Mouse (Mus musculus) G1E (cell line): ENCODE measurements around the gene Zbtb8a. TPM values are rescaled to one million over a fixed set of nuclear protein-coding genes. Genes with fewer than 3 reads are reported as not detected.

ENCODE experiments used
- ATAC-seq: 2 replicates; pipeline ENCODE4 v1.8.0; 2016; ENCODE audit warnings: mild to moderate bottlenecking; ENCODE audit not compliant: insufficient number of reproducible peaks, poor library complexity, low FRiP score, severe bottlenecking; ENCODE audit errors: extremely low read depth
- DNase-seq: peaks from one replicate; pipeline ENCODE4 v3.0.0; 2012; ENCODE audit warnings: low spot score
- H3K27me3 ChIP-seq: 2 replicates; pipeline ENCODE4 v1.6.1; 2012; ENCODE audit warnings: mild to moderate bottlenecking, low read length, inconsistent platforms; ENCODE audit not compliant: insufficient read depth
- H3K36me3 ChIP-seq: replicated peaks from 2 replicates; pipeline ENCODE3; 2012; ENCODE audit warnings: mild to moderate bottlenecking, inconsistent platforms
- H3K4me1 ChIP-seq: 2 replicates; pipeline ENCODE4 v1.6.1; 2012; ENCODE audit warnings: low read depth, low read length, inconsistent platforms, mixed read lengths; ENCODE audit not compliant: insufficient read depth
- H3K4me3 ChIP-seq: 2 replicates; pipeline ENCODE4 v1.5.1; 2012; ENCODE audit warnings: low read depth, mild to moderate bottlenecking, inconsistent platforms, low read length, moderate library complexity, mixed read lengths
- H3K9me3 ChIP-seq: replicated peaks from 2 replicates; pipeline ENCODE4 v1.6.1; 2012; ENCODE audit warnings: inconsistent platforms
- CTCF ChIP-seq: IDR thresholded peaks from 2 replicates; pipeline ENCODE4 v1.5.1; 2012; ENCODE audit warnings: low read depth, low read length, inconsistent platforms, mixed read lengths
- GATA1 ChIP-seq: IDR thresholded peaks from 2 replicates; pipeline ENCODE4 v1.6.1; 2012; ENCODE audit warnings: borderline replicate concordance, low read length, inconsistent platforms, mixed read lengths
- GATA2 ChIP-seq: IDR thresholded peaks from 2 replicates; pipeline ENCODE4 v1.6.1; 2012; ENCODE audit warnings: low read depth, low read length, inconsistent platforms, borderline replicate concordance
- POLR2AphosphoS5 ChIP-seq: IDR thresholded peaks from 2 replicates; pipeline ENCODE4 v1.6.1; 2012; ENCODE audit warnings: low read depth, low read length, inconsistent platforms; ENCODE audit not compliant: insufficient replicate concordance
- TAL1 ChIP-seq: conservative IDR thresholded peaks from 2 replicates; pipeline ENCODE4 v1.6.1; 2012; ENCODE audit warnings: low read depth, low read length, inconsistent platforms, mixed read lengths
- polyA plus RNA-seq: library from polyadenylated mRNA; stranded (reverse); fragments of >175 nt; gene quantifications from 2 replicates; pipeline ENCODE4 v1.2.3, GENCODE M21; 2012
- total RNA-seq, 2 experiments: library from RNA; stranded (forward) in 1 of 2; stranded (reverse) in 1 of 2; fragments of 200-1000 nt in 1 of 2; fragments of >200 nt in 1 of 2; fragmentation: Nextera tagmentation in 1 of 2; gene quantifications; 2 replicates each; pipeline ENCODE4 v1.2.3; 2014 to 2017

The Zbtb8a gene
- total and polyA plus RNA-seq, 3 experiments = 0.14 to 0.87 TPM; not detected in 1

DNA sequence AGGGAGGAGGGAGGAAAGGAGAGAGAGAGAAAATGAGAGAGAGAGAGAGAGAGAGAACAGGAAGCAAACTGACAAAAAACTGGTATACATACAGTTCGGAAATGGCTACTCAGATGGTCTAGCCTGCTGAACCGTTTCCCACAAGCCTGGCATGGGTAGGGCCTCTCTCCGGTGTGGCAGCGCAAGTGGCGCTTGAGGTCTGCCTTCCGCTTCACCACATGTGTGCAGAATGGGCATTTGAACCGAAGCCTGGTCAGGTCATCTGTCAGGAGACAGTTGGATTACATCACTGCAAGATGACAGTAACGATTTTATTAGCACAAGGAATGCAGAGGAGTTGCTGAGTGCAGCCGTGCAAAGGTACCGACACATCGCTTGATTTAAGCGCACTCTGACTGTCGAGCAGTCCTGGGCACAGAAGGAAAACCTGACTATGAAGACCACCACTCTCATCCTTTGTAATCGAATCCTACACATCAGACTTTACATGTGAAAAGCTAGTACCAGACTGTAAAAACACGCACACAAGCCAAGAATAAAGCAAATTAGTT, 20.2 kb downstream of the Zbtb8a start:
- ATAC-seq (no peak), DNase-seq (no peak)
- H3K9me3 ChIP-seq = no peaks in the 10 kb centered on the region

DNA sequence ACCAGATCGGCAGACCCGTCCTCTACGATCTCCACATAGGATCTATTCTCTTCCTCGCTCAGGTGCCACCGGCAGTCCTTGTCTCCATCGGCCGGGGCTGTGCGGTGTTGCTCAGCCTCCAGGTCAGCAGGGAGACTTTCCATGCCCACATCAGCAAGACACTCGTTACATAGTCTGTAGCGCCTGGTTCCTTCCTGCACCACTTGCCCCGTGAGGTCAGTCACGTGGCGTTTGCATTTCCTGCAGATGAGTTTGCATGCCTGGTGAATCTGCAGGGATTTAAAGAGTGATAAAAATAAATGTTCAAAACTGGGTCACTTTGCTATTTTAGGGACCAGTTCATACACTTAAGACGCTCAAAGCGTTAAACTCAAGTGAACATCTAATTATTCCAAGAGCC, 23.7 kb downstream of the Zbtb8a start:
- Histone ChIP-seq H3K9me3 (no peaks in the 10 kb centered on the region), H3K4me1 (peaks cover 3% of the 10 kb centered on the region; the same call in 1 of the 2 replicates), H3K27me3 (peaks cover 8% of the 10 kb centered on the region; the same call in 1 of the 2 replicates), H3K36me3 (peaks cover 3% of the 10 kb centered on the region), H3K4me3 (no peak overlapping the region)
- ATAC-seq (no peak), DNase-seq (no peak)
- TF ChIP-seq POLR2AphosphoS5 (no peak), CTCF (no peak), TAL1 (no peak), GATA2 (no peak), GATA1 (no peak)

More for the DNA sequence above, 20.2 kb downstream of the Zbtb8a start:
- H3K27me3 ChIP-seq = peaks cover 18% of the 10 kb centered on the region; the same call in 1 of the 2 replicates
- H3K36me3 ChIP-seq = no peaks in the 10 kb centered on the region
- H3K4me3 ChIP-seq = no peak overlapping the region
- H3K4me1 ChIP-seq = peaks cover 6% of the 10 kb centered on the region; the same call in 1 of the 2 replicates
- no peak for TF ChIP-seq CTCF
- no peak for TF ChIP-seq TAL1
- no peak for TF ChIP-seq GATA1
- TF ChIP-seq GATA2 = no peak
- TF ChIP-seq POLR2AphosphoS5 = no peak

- no peak for DNase-seq
- Histone ChIP-seq H3K4me1 (peaks cover 3% of the 10 kb centered on the region; the same call in 1 of the 2 replicates), H3K36me3 (peaks cover 5% of the 10 kb centered on the region), H3K27me3 (peaks cover 8% of the 10 kb centered on the region; the same call in 1 of the 2 replicates), H3K4me3 (no peak overlapping the region), H3K9me3 (no peaks in the 10 kb centered on the region)
- TF ChIP-seq POLR2AphosphoS5 (no peak), CTCF (no peak), GATA2 (no peak), GATA1 (no peak), TAL1 (no peak)
- ATAC-seq = no peak
Measured at GRCm38 (mm10) chr4:129353176-129353575, 24.7 kb downstream of the Zbtb8a start.

DNA sequence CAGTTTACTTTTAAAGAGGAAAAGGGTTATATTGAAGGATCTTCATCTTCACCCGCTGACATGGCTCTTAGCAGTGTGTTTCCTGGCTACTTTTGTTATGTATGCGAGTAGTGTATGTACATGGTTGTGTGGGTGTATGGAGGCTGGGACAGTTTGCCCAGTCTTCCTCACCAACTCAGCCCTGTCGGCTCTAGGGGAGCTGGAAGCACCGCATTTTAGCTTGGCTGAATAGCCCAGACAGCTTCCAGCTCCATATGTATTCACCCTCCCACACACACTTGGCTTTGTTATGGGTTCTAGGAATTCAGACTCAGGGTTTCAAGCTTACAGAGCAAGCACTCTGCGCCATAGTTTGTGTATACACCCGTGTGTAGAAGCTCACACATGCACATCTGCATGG, 26.8 kb downstream of the Zbtb8a start:
- no peaks in the 10 kb centered on the region for H3K9me3 ChIP-seq
- peaks cover 4% of the 10 kb centered on the region; the same call in 1 of the 2 replicates for H3K27me3 ChIP-seq
- no peak for ATAC-seq
- no peak overlapping the region for H3K4me3 ChIP-seq
- peaks cover 14% of the 10 kb centered on the region for H3K36me3 ChIP-seq
- TF ChIP-seq GATA2 (no peak), CTCF (no peak), POLR2AphosphoS5 (no peak), TAL1 (no peak), GATA1 (no peak)
- H3K4me1 ChIP-seq = peaks cover under 1% of the 10 kb centered on the region; the same call in 1 of the 2 replicates
- DNase-seq = no peak

- TF ChIP-seq CTCF = peak; percentile 83
- TF ChIP-seq TAL1 = no peak
- no peak for ATAC-seq
Measured at GRCm38 (mm10) chr4:129350644-129351043, 27.3 kb downstream of the Zbtb8a start.

DNA sequence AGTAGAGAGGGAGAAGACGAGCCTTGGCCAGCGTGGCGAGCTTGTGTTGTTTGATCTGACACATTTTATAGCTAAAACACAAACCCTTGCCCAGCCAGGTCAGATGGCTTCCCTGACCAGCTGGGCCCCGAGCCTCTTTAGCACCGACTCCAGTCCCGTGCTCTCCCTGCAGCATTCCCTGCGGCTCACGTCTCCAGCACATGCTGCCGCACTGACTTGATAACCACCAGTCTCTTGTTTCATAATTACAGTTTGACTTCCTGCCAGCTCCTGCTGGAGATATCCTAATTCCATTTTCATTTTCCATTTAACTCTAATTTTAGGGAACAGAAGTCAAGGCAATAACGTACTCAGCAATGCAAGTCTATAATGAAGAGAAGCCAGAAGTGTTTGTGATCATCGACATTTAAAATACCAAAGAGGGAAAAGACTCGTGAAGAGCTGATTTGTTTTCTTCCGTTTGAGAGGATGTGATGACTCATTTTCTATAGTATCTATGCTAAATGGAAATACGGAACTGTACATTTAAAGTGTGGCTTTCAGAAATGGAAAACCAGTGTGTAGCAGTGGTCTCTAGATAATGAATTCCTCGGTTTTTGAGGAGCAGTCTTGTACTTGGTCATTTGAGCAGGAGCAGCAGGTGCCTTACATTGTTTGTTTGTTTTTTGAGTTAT, 31.3 kb downstream of the Zbtb8a start:
- no peak for DNase-seq
- H3K36me3 ChIP-seq = peaks cover 49% of the 10 kb centered on the region

More at GRCm38 (mm10) chr4:129350644-129351043, 27.3 kb downstream of the Zbtb8a start:
- peaks cover 17% of the 10 kb centered on the region for H3K36me3 ChIP-seq
- H3K4me3 ChIP-seq = no peak overlapping the region
- no peaks in the 10 kb centered on the region; the same call in 1 of the 2 replicates for H3K4me1 ChIP-seq
- DNase-seq = no peak
- H3K27me3 ChIP-seq = peaks cover 4% of the 10 kb centered on the region; the same call in 1 of the 2 replicates
- no peaks in the 10 kb centered on the region for H3K9me3 ChIP-seq

More for the DNA sequence above, 31.3 kb downstream of the Zbtb8a start:
- Histone ChIP-seq H3K4me1 (no peaks in the 10 kb centered on the region), H3K27me3 (no peaks in the 10 kb centered on the region), H3K9me3 (no peaks in the 10 kb centered on the region), H3K4me3 (no peak overlapping the region)
- ATAC-seq = no peak
- TF ChIP-seq TAL1 (no peak), GATA1 (no peak), GATA2 (no peak), CTCF (no peak), POLR2AphosphoS5 (no peak)
